Mouse (Mus musculus): ENCODE results near the gene Krtap19-5. TPM values are rescaled to one million over a fixed set of nuclear protein-coding genes. Genes with fewer than 3 reads are reported as not detected.

Gene Krtap19-5
- polyA plus RNA-seq, 1 experiment from 2014 or later: not detected

Other genes with a start within 250 kb of the Krtap19-5 start
- gene Krtap26-1, start 248.7 kb downstream of the Krtap19-5 start, polyA plus RNA-seq (2016; fragmentation: Nextera tagmentation; extraction: Ambion mirVana): not detected in 2 replicates
- not detected in 2 replicates for gene Krtap27-1, start 224.8 kb downstream of the Krtap19-5 start, polyA plus RNA-seq (2016; fragmentation: Nextera tagmentation; extraction: Ambion mirVana)
- not detected in 2 replicates for gene 2310061N02Rik, start 188.5 kb downstream of the Krtap19-5 start, polyA plus RNA-seq (2016; fragmentation: Nextera tagmentation; extraction: Ambion mirVana)
- gene Krtap13-1, start 167.6 kb downstream of the Krtap19-5 start, polyA plus RNA-seq (2016; fragmentation: Nextera tagmentation; extraction: Ambion mirVana): not detected in 2 replicates
- gene Krtap13, start 144.8 kb downstream of the Krtap19-5 start, polyA plus RNA-seq (2016; fragmentation: Nextera tagmentation; extraction: Ambion mirVana): not detected in 2 replicates
- not detected in 2 replicates for gene 2310034C09Rik, start 137.6 kb downstream of the Krtap19-5 start, polyA plus RNA-seq (2016; fragmentation: Nextera tagmentation; extraction: Ambion mirVana)
- gene 2310057N15Rik, start 122.3 kb downstream of the Krtap19-5 start, polyA plus RNA-seq (2016; fragmentation: Nextera tagmentation; extraction: Ambion mirVana): not detected in 2 replicates
- not detected in 2 replicates for gene Gm5965, start 118.6 kb downstream of the Krtap19-5 start, polyA plus RNA-seq (2016; fragmentation: Nextera tagmentation; extraction: Ambion mirVana)
- gene Gm20741, start 84.2 kb downstream of the Krtap19-5 start, polyA plus RNA-seq (2016; fragmentation: Nextera tagmentation; extraction: Ambion mirVana): not detected in 2 replicates
- gene Krtap15, start 76.2 kb downstream of the Krtap19-5 start, polyA plus RNA-seq (2016; fragmentation: Nextera tagmentation; extraction: Ambion mirVana): not detected in 2 replicates
- not detected in 2 replicates for gene Krtap14, start 70.3 kb downstream of the Krtap19-5 start, polyA plus RNA-seq (2016; fragmentation: Nextera tagmentation; extraction: Ambion mirVana)
- gene Krtap19-1, start 27.0 kb downstream of the Krtap19-5 start, polyA plus RNA-seq (2016; fragmentation: Nextera tagmentation; extraction: Ambion mirVana): not detected in 2 replicates
- not detected in 2 replicates for gene Krtap19-2, start 22.2 kb downstream of the Krtap19-5 start, polyA plus RNA-seq (2016; fragmentation: Nextera tagmentation; extraction: Ambion mirVana)
- not detected in 2 replicates for gene Krtap19-3, start 18.4 kb downstream of the Krtap19-5 start, polyA plus RNA-seq (2016; fragmentation: Nextera tagmentation; extraction: Ambion mirVana)
- gene Krtap19-4, start 11.4 kb downstream of the Krtap19-5 start, polyA plus RNA-seq (2016; fragmentation: Nextera tagmentation; extraction: Ambion mirVana): not detected in 2 replicates
- gene Krtap19-9b, start 35.8 kb upstream of the Krtap19-5 start, polyA plus RNA-seq (2016; fragmentation: Nextera tagmentation; extraction: Ambion mirVana): not detected in 2 replicates
- gene Krtap16-3, start 66.4 kb upstream of the Krtap19-5 start, polyA plus RNA-seq (2016; fragmentation: Nextera tagmentation; extraction: Ambion mirVana): not detected in 2 replicates
- gene Krtap22-2, start 114.3 kb upstream of the Krtap19-5 start, polyA plus RNA-seq (2016; fragmentation: Nextera tagmentation; extraction: Ambion mirVana): not detected in 2 replicates
- gene Gm10229, start 118.8 kb upstream of the Krtap19-5 start, polyA plus RNA-seq (2016; fragmentation: Nextera tagmentation; extraction: Ambion mirVana): not detected in 2 replicates
- gene Krtap6-1, start 135.2 kb upstream of the Krtap19-5 start, polyA plus RNA-seq (2016; fragmentation: Nextera tagmentation; extraction: Ambion mirVana): not detected in 2 replicates
- not detected in 2 replicates for gene Gm10228, start 145.0 kb upstream of the Krtap19-5 start, polyA plus RNA-seq (2016; fragmentation: Nextera tagmentation; extraction: Ambion mirVana)
- not detected in 2 replicates for gene Krtap6-5, start 151.4 kb upstream of the Krtap19-5 start, polyA plus RNA-seq (2016; fragmentation: Nextera tagmentation; extraction: Ambion mirVana)
- gene 1110025L11Rik, start 167.5 kb upstream of the Krtap19-5 start, polyA plus RNA-seq (2016; fragmentation: Nextera tagmentation; extraction: Ambion mirVana): not detected in 2 replicates
- gene Krtap6-3, start 187.6 kb upstream of the Krtap19-5 start, polyA plus RNA-seq (2016; fragmentation: Nextera tagmentation; extraction: Ambion mirVana): not detected in 2 replicates
- gene Gm6358, start 244.4 kb upstream of the Krtap19-5 start, polyA plus RNA-seq (2016; fragmentation: Nextera tagmentation; extraction: Ambion mirVana): not detected in 2 replicates

All from forebrain, embryonic 12.5 days (tissue).